Mouse (Mus musculus) heart, postnatal 14 days (tissue): Measurements from ENCODE around the gene E330034G19Rik. TPM values are rescaled to one million over a fixed set of nuclear protein-coding genes. Genes with fewer than 3 reads are reported as not detected.
"Not testable (repeated sequence)": the region's sequence is repeated elsewhere in the genome, so short reads cannot be mapped to it uniquely, and the experiment has no call there.

Experiments
- DNase-seq, 2 experiments: peaks; one replicate each; pipeline ENCODE4 v3.0.0; 2021 to 2022
- intact Hi-C: fragments of 180-260 bp; cut with DNase I; formaldehyde crosslinking; loops from one replicate; pipeline ENCODE4 v1.15.1; 2025
- total RNA-seq, 2 experiments: library from RNA; stranded (reverse); gene quantifications; 2 replicates each; pipeline ENCODE4 v1.2.3; 2021

Gene E330034G19Rik
- total RNA-seq, 2 experiments from 2014 or later, result not detected

- no peak for DNase-seq
- intact Hi-C loops, result no loop called here
Measured at GRCm38 (mm10) chr14:24307146-24307545, 14.1 kb downstream of the E330034G19Rik start.

GRCm38 (mm10) chr14:24311110-24311509 lies 18.1 kb downstream of the E330034G19Rik start:
- intact Hi-C loops, result no loop called here

GRCm38 (mm10) chr14:24347007-24347406 lies 54.0 kb downstream of the E330034G19Rik start:
- DNase-seq, intact Hi-C loops: not testable (repeated sequence)

More at GRCm38 (mm10) chr14:24311110-24311509, 18.1 kb downstream of the E330034G19Rik start:
- peak; percentile 35 to 66 for DNase-seq

GRCm38 (mm10) chr14:24358295-24358951 lies 65.4 kb downstream of the E330034G19Rik start:
- peak; percentile 26 to 38 for DNase-seq
- intact Hi-C loops, result no loop called here

Other genes starting within 250 kb of the E330034G19Rik start
- gene Dlg5, start 47.3 kb upstream of the E330034G19Rik start, total RNA-seq, result 10 to 100 TPM; 10.4 to 14.1 TPM
- gene Polr3a, start 193.8 kb downstream of the E330034G19Rik start, total RNA-seq, result 10 to 100 TPM; 12.4 to 13.3 TPM
- 100 to 1,000 TPM; 816 to 895 TPM for gene Rps24, start 193.9 kb downstream of the E330034G19Rik start, total RNA-seq